In the genomic region with DNA sequence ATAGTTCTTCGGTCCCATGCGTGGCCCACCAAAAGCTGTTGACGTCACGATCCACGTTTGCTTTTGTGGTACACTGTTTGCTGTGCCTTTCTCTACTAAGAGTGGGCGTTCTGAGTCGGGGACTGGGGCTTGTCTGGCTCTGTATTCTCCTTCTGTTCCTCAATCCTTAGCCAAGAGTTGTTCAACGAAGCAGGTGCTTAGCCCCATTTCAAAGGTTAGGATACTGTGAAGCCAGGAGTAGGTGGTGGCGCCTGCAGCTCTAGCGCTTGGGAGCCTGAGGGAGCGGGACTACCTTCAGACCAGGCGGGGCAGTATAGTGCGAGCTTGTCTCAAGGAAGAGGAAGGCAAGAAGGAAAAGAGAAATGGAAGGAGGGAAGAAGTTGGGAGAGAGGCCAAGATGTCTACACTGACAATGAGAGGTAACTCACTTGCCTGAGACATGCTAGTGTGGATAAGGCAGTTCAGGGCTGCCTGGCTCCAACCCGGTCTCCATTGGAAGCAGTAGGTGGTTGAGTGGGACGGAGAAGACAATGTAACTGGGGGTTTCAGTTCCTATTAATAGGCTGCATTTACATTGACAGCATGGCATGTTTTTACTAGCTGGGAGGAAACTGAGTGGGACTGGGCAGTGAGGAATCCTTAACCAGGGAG, we compare ENCODE assay signal across 14 mouse cellular contexts. TPM values are rescaled to one million over a fixed set of nuclear protein-coding genes. Genes with fewer than 3 reads are reported as not detected.
A peak's percentile ranks its signal among the peaks of the same experiment; 100 is the strongest.
DNase-seq lines count a peak whose midpoint lies in the region; ATAC-seq lines count a peak whose summit lies in the region.
"Had no signal": no experiment of that assay in that cellular context is flagged by ENCODE, and none has a peak within 500 bp of the region (broad histone marks: within the 10 kb centered on the region; RNA-seq: fewer than 3 reads in every experiment).

No protein-coding gene starts in this region.

- no peak overlapping the region for H3K9ac ChIP-seq in heart, embryonic 13.5 days
- no peak overlapping the region for H3K9ac ChIP-seq in hindbrain, embryonic 16.5 days (ENCODE audit: low read depth, low read length)

- peak overlapping the region; percentile 15; the same call in 1 of the 2 replicates for H3K27ac ChIP-seq in heart, embryonic 13.5 days (replicated peaks)
- no peak overlapping the region for H3K27ac ChIP-seq in heart, embryonic 10.5 days
- no peak overlapping the region for H3K27ac ChIP-seq in hindbrain, embryonic 16.5 days (ENCODE audit: low read depth, low read length)

- H3K36me3 ChIP-seq in heart, embryonic 13.5 days = no peaks in the 10 kb centered on the region
- no peaks in the 10 kb centered on the region for H3K36me3 ChIP-seq in heart, embryonic 10.5 days
- no peaks in the 10 kb centered on the region for H3K36me3 ChIP-seq in hindbrain, embryonic 16.5 days (ENCODE audit: control insufficient read depth, insufficient read depth, low read length)

- 71% methylated on average over 15 of the region's 15 CpGs for WGBS in heart, embryonic 13.5 days
- 75% methylated on average over 15 of the region's 15 CpGs for WGBS in heart, embryonic 10.5 days
- 72% methylated on average over 15 of the region's 15 CpGs for WGBS in hindbrain, embryonic 16.5 days

- no peak overlapping the region; the same call in 1 of the 2 replicates for H3K4me3 ChIP-seq in heart, embryonic 13.5 days
- H3K4me3 ChIP-seq in heart, embryonic 10.5 days = no peak overlapping the region
- H3K4me3 ChIP-seq in hindbrain, embryonic 16.5 days (ENCODE audit: low read length) = no peak overlapping the region
- H3K4me3 ChIP-seq: erythroblast, embryonic 14.5 days; megakaryocyte, embryonic 14.5 days had no signal

- H3K9me3 ChIP-seq in heart, embryonic 13.5 days = no peaks in the 10 kb centered on the region
- no peaks in the 10 kb centered on the region for H3K9me3 ChIP-seq in heart, embryonic 10.5 days
- H3K9me3 ChIP-seq in hindbrain, embryonic 16.5 days (ENCODE audit: control insufficient read depth, low read length) = no peaks in the 10 kb centered on the region

- peaks cover 17% of the 10 kb centered on the region for H3K4me1 ChIP-seq in heart, embryonic 13.5 days
- H3K4me1 ChIP-seq in heart, embryonic 10.5 days = peaks cover 14% of the 10 kb centered on the region; the same call in 1 of the 2 replicates
- H3K4me1 ChIP-seq in hindbrain, embryonic 16.5 days (ENCODE audit: control insufficient read depth, insufficient read depth, low read depth, low read length) = 0 out of 2 replicates have a peak, but pooled peaks cover 3% of the 10 kb centered on the region

- no peak for DNase-seq in heart, embryonic 10.5 days (ENCODE audit: low spot score)
- peak; percentile 23 for DNase-seq in right cerebral cortex, adult 18-20 months
- no peak for DNase-seq in right cerebral cortex, postnatal 4 days
- DNase-seq in telencephalon, adult 2 months (ENCODE audit: low read depth, low spot score) = peak; percentile 58
- DNase-seq in urinary bladder, adult 2 months (ENCODE audit: low spot score) = no peak
- no peak for DNase-seq in urinary bladder, postnatal 14 days (ENCODE audit: low spot score)
- DNase-seq: gastrocnemius, postnatal 25 days; kidney, adult 2 months; lung, adult 18-20 months had no signal

- 0 out of 2 replicates have a peak, but pooled peaks cover 3% of the 10 kb centered on the region for H3K27me3 ChIP-seq in heart, embryonic 13.5 days (replicated peaks)
- 0 out of 2 replicates have a peak, but pooled peaks cover 7% of the 10 kb centered on the region for H3K27me3 ChIP-seq in heart, embryonic 10.5 days (ENCODE audit: insufficient read depth, poor library complexity, severe bottlenecking)
- no peaks in the 10 kb centered on the region for H3K27me3 ChIP-seq in hindbrain, embryonic 16.5 days (replicated peaks; ENCODE audit: control insufficient read depth, insufficient read depth, low read length)

- peak overlapping the region; percentile 37 for H3K4me2 ChIP-seq in heart, embryonic 13.5 days
- peak overlapping the region; percentile 30; the same call in 1 of the 2 replicates for H3K4me2 ChIP-seq in hindbrain, embryonic 16.5 days (ENCODE audit: low read length)

- ATAC-seq in heart, embryonic 13.5 days (ENCODE audit: extremely low read depth, insufficient number of reproducible peaks, low FRiP score, low TSS enrichment) = no peak
- ATAC-seq in hindbrain, embryonic 16.5 days = 0 out of 2 replicates have a peak, but pooled peaks have one; percentile 3

RNA-seq across cellular contexts. Expression of gene Cdsn, which starts 9.0 kb away (rescaled TPM):
- polyA plus RNA-seq in heart, embryonic 13.5 days (2015; fragmentation: Nextera tagmentation; extraction: Ambion mirVana) = 0.39 and 0.42 TPM in 2 replicates
- polyA plus RNA-seq in heart, embryonic 10.5 days (2016; fragmentation: Nextera tagmentation; extraction: Ambion mirVana) = 0.20 and 0.63 TPM in 2 replicates
- polyA plus RNA-seq in hindbrain, embryonic 16.5 days (2015; fragmentation: Nextera tagmentation; extraction: Ambion mirVana) = 0.19 and 0.28 TPM in 2 replicates
- 0.56 and 1.1 TPM in 2 replicates for polyA plus RNA-seq in urinary bladder, adult 2 months (2012; rRNA removed)
- polyA plus RNA-seq: erythroblast, embryonic 14.5 days had no signal

RNA-seq across cellular contexts. Expression of gene Psors1c2, which starts 9.9 kb away (rescaled TPM):
- 0.90 and 1.5 TPM in 2 replicates for polyA plus RNA-seq in heart, embryonic 13.5 days (2015; fragmentation: Nextera tagmentation; extraction: Ambion mirVana)
- polyA plus RNA-seq in heart, embryonic 10.5 days (2016; fragmentation: Nextera tagmentation; extraction: Ambion mirVana) = 0.81 and 1.1 TPM in 2 replicates
- polyA plus RNA-seq in hindbrain, embryonic 16.5 days (2015; fragmentation: Nextera tagmentation; extraction: Ambion mirVana) = 0.94 and 1.1 TPM in 2 replicates
- 0.12 and 0.15 TPM in 2 replicates for polyA plus RNA-seq in urinary bladder, adult 2 months (2012; rRNA removed)

RNA-seq across cellular contexts. Expression of gene 2300002M23Rik, which starts 24.4 kb away (rescaled TPM):
- not detected in 2 replicates for polyA plus RNA-seq in heart, embryonic 13.5 days (2015; fragmentation: Nextera tagmentation; extraction: Ambion mirVana)
- not detected in 2 replicates for polyA plus RNA-seq in heart, embryonic 10.5 days (2016; fragmentation: Nextera tagmentation; extraction: Ambion mirVana)
- 0.11 and 0.12 TPM in 2 replicates for polyA plus RNA-seq in hindbrain, embryonic 16.5 days (2015; fragmentation: Nextera tagmentation; extraction: Ambion mirVana)
- polyA plus RNA-seq in urinary bladder, adult 2 months (2012; rRNA removed) = not detected in 2 replicates
- polyA plus RNA-seq: C2C12; erythroblast, embryonic 14.5 days had no signal

RNA-seq across cellular contexts. Expression of gene Cchcr1, which starts 26.0 kb away (rescaled TPM):
- polyA plus RNA-seq in heart, embryonic 13.5 days (2015; fragmentation: Nextera tagmentation; extraction: Ambion mirVana) = 12.3 and 14.6 TPM in 2 replicates
- polyA plus RNA-seq in heart, embryonic 10.5 days (2016; fragmentation: Nextera tagmentation; extraction: Ambion mirVana) = 17.2 and 17.9 TPM in 2 replicates
- 5.8 and 6.3 TPM in 2 replicates for polyA plus RNA-seq in hindbrain, embryonic 16.5 days (2015; fragmentation: Nextera tagmentation; extraction: Ambion mirVana)
- polyA plus RNA-seq in urinary bladder, adult 2 months (2012; rRNA removed) = 15.3 and 16.2 TPM in 2 replicates

RNA-seq across cellular contexts. Expression of gene Tcf19, which starts 26.3 kb away (rescaled TPM):
- 48.8 and 53.2 TPM in 2 replicates for polyA plus RNA-seq in heart, embryonic 13.5 days (2015; fragmentation: Nextera tagmentation; extraction: Ambion mirVana)
- polyA plus RNA-seq in heart, embryonic 10.5 days (2016; fragmentation: Nextera tagmentation; extraction: Ambion mirVana) = 43.1 and 43.8 TPM in 2 replicates
- polyA plus RNA-seq in hindbrain, embryonic 16.5 days (2015; fragmentation: Nextera tagmentation; extraction: Ambion mirVana) = 16.4 and 21.2 TPM in 2 replicates
- 9.6 and 11.5 TPM in 2 replicates for polyA plus RNA-seq in urinary bladder, adult 2 months (2012; rRNA removed)

Comparison
In these comparisons a context has a peak if more than half of its experiments do, and no peak if none do; other contexts are left out.
1. DNase-seq: peak in right cerebral cortex, adult 18-20 months (single experiment) and telencephalon, adult 2 months (single experiment); none in heart, embryonic 10.5 days (single experiment), right cerebral cortex, postnatal 4 days (single experiment), urinary bladder, adult 2 months (single experiment) and urinary bladder, postnatal 14 days (single experiment).